ENCODE assay signal across 8 mouse cellular contexts in the genomic region with DNA sequence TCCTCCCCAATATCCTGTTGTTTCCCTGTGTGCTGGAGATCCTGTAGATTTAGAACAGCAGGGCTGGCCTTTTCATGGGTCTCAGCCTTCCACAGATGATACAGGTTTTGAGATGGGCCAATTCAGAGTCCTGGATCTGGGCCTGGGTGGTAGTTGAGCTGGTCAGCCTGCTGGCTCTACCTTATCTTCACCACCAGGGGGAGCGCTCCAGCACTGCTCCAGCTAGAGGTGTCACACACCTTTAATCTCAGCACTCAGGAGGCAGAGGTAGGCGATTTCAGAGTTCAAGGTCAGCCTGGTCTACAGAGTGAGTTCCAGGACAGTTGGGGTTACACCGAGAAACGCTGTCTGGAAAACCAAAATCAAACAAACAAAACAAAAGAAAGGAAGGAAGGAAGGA.
A peak's percentile ranks its signal among the peaks of the same experiment; 100 is the strongest.
DNase-seq lines count a peak whose midpoint lies in the region; ATAC-seq lines count a peak whose summit lies in the region.

No protein-coding gene starts in this region.

- DNase-seq in frontal cortex, postnatal 36 days (ENCODE audit: low spot score in 2 of 2), result peak; percentile 26 to 29
- DNase-seq in frontal cortex, postnatal 14 days (ENCODE audit: low spot score in 2 of 2), result no peak
- DNase-seq in urinary bladder, postnatal 25 days (ENCODE audit: low spot score), result peak; percentile 66
- DNase-seq in urinary bladder, adult 2 months (ENCODE audit: low spot score), result no peak
- peak; percentile 38 to 40 for DNase-seq in cerebellum, postnatal 36 days
- DNase-seq in lung, postnatal 10 days, result peak; percentile 69
- DNase-seq in spleen, postnatal 4 days (ENCODE audit: low spot score in 2 of 2), result peak; percentile 39 to 80

- peak; percentile 70 for ATAC-seq in inflammation-experienced regulatory T-cells, adult 6 months

Comparison
In these comparisons a context has a peak if more than half of its experiments do, and no peak if none do; other contexts are left out.
1. DNase-seq: peak in frontal cortex, postnatal 36 days (2 of 2), urinary bladder, postnatal 25 days (single experiment), cerebellum, postnatal 36 days (2 of 2), lung, postnatal 10 days (single experiment) and spleen, postnatal 4 days (2 of 2); none in frontal cortex, postnatal 14 days (0 of 2) and urinary bladder, adult 2 months (single experiment).